Mouse (Mus musculus): ENCODE measurements around the gene Bscl2.
A peak's percentile ranks its signal among the peaks of the same experiment; 100 is the strongest.
"Not testable (repeated sequence)": the region's sequence is repeated elsewhere in the genome, so short reads cannot be mapped to it uniquely, and the experiment has no call there.

Gene Bscl2

GRCm38 (mm10) chr19:8830664-8831063 is 6.6 kb upstream of the Bscl2 start:
- no peak for DNase-seq (ENCODE audit: low spot score in 2 of 2)

GRCm38 (mm10) chr19:8831262-8831661 is 6.0 kb upstream of the Bscl2 start:
- no peak for DNase-seq (ENCODE audit: low spot score in 2 of 2)

DNA sequence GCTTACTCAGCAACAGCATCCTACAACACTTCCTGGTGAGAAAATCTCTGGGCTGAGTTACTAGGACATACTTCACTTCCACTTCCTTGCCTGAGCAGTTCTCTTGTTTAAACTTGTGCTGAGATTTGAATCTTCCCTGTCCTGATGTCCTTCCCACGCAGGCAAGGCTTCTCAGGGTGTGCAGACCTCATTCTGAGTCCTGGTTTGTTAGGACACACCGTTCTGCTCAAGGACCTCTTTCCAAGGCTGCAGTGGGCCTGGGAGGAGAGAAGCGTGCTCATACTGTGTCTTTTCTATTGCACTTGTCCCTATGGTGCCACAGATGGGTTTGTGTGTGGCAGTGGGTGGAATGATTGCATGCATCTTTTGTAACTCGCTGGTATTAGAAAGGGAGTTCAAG is 4.3 kb upstream of the Bscl2 start:
- DNase-seq (ENCODE audit: low spot score in 2 of 2), result no peak

- DNase-seq (ENCODE audit: low spot score in 2 of 2), result not testable (repeated sequence)
Measured at GRCm38 (mm10) chr19:8836327-8836726, 940 bp upstream of the Bscl2 start.

- peak in 1 of 2 experiments; percentile 38 for DNase-seq (ENCODE audit: low spot score in 2 of 2)
Measured at GRCm38 (mm10) chr19:8838041-8838730, 919 bp downstream of the Bscl2 start.

GRCm38 (mm10) chr19:8839103-8839907 is 2.0 kb downstream of the Bscl2 start, which contains the start of gene Gng3:
Gene Gng3, minus strand, starts transcription at chr19:8839194.
- DNase-seq (ENCODE audit: low spot score in 2 of 2), result peak; percentile 75 to 86

- peak in 1 of 2 experiments; percentile 69 for DNase-seq (ENCODE audit: low spot score in 2 of 2)
Measured at GRCm38 (mm10) chr19:8839908-8840791, 2.9 kb downstream of the Bscl2 start.

- no peak for DNase-seq (ENCODE audit: low spot score in 2 of 2)
Measured at GRCm38 (mm10) chr19:8841012-8841411, 3.7 kb downstream of the Bscl2 start.

DNA sequence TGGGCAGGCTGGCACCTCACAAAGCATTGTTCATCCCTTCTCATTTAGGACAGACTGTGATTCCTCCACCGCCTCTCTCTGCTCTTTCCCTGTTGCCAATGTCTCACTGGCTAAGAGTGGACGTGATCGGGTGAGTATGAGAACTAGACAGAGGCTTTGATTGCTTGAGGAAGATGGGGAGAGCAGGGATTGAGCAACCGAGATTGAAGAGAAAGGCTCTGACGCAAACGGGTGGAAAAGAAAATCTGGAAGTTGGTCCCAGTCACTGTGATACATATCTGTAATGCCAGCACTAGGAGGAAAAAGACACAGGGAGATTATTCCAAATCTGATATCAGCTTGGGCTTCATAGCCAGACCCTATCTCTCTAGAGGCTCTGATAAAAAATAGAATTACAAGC is 5.7 kb downstream of the Bscl2 start:
- no peak for DNase-seq (ENCODE audit: low spot score in 2 of 2)

- peak in 1 of 2 experiments; percentile 74 for DNase-seq (ENCODE audit: low spot score in 2 of 2)
Measured at GRCm38 (mm10) chr19:8844371-8845129, 7.3 kb downstream of the Bscl2 start.

GRCm38 (mm10) chr19:8848356-8848755 is 11.1 kb downstream of the Bscl2 start:
- no peak for DNase-seq (ENCODE audit: low spot score in 2 of 2)

DNA sequence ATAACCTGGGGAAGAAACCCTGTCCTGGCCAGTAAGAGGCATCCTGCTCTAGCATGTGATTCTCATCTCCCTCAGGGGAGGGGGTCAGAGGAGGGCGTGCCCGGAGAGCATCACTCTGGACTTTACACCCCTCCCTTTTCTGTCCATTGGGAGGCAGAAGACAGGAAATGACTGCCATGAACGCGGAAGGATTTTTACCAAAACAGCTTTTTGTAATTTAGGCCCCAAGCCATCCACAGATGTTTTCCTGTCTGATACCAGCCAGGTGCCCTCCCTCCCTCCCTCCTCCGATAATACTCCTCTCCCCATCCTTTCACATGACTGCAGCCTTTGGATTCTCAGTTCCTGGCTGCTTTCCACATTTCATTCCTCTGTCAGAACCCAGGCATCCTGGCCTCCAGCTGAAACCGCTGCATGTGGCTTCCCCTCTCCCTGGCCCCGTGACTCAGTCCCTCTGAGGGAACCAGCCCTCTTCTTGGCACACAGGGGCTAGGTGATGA is 13.2 kb downstream of the Bscl2 start, which contains the start of gene Lrrn4cl:
Lrrn4cl (plus strand) TSS at position 367 of the 500 bp plus-strand sequence.
- DNase-seq (ENCODE audit: low spot score in 2 of 2), result no peak

DNA sequence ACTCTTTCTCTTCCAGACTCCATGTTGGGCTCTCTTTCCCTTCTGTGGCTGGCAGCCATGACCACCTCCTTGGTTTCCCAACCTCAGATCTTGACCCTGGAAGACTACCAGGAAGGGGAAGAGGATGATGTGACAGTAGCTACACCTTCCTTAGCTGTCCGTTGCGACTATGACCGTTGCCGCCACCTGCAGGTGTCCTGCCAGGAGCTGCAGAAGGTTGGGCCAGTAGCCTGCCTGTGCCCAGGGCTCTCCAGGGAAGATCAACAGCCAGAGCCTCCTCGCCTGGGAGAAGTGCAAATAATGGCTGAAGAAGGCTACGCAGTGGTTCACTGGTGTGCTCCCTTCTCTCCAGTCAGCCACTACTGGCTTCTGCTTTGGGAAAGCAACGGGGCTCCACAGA is 14.4 kb downstream of the Bscl2 start:
- DNase-seq (ENCODE audit: low spot score in 2 of 2), result no peak

DNA sequence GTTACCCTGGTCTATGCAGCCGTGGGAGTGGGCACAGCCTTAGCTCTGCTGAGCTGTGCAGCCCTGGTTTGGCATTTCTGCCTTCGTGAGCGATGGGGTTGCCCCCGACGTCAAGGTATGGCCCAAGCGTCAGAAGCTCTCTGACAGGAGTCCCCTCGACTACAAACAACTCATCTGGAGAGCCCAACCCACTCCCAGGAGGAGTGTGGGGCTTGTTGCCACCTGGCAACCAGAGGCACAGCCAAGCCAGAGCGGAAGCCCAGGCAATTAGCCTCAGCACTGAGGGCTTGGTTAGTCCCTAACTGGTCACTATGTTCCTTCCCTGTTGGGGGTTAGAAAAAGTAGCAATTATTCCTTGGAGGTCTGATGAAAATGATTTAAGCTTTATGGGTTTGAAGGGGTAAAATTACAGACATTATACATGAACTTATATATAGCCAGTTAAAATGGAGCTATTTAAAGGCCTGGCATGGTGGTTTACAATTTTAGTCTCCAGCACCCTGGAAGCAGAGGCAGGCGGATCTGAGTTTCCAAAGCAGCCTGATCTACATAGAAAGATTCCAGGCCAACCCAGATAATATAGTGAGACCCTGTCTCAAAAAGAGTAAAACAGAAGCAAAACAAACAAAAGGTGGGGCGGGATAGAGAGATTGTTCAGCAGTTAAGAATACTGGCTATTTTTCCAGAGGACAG is 15.1 kb downstream of the Bscl2 start:
- no peak for DNase-seq (ENCODE audit: low spot score in 2 of 2)

GRCm38 (mm10) chr19:8853117-8853516 is 15.8 kb downstream of the Bscl2 start:
- no peak for DNase-seq (ENCODE audit: low spot score in 2 of 2)

GRCm38 (mm10) chr19:8857689-8858088 is 20.4 kb downstream of the Bscl2 start:
- DNase-seq (ENCODE audit: low spot score in 2 of 2), result no peak

GRCm38 (mm10) chr19:8859018-8859417 is 21.8 kb downstream of the Bscl2 start:
- DNase-seq (ENCODE audit: low spot score in 2 of 2), result no peak

GRCm38 (mm10) chr19:8864265-8864664 is 27.0 kb downstream of the Bscl2 start:
- DNase-seq (ENCODE audit: low spot score in 2 of 2), result no peak

GRCm38 (mm10) chr19:8870381-8870780 is 33.1 kb downstream of the Bscl2 start:
- not testable (repeated sequence) for DNase-seq (ENCODE audit: low spot score in 2 of 2)

GRCm38 (mm10) chr19:8870838-8871237 is 33.6 kb downstream of the Bscl2 start:
- no peak for DNase-seq (ENCODE audit: low spot score in 2 of 2)
